Mouse (Mus musculus) cerebellum, adult 9-11 months (tissue): ENCODE measurements around the gene Gm14862.

Experiments used
- DNase-seq: peaks from one replicate; pipeline ENCODE4 v3.0.0; 2022

The Gm14862 gene

GRCm38 (mm10) chrX:9222412-9223221 lies 34.1 kb downstream of the Gm14862 start:
- DNase-seq = no peak

GRCm38 (mm10) chrX:9221736-9222135 lies 35.0 kb downstream of the Gm14862 start:
- DNase-seq = no peak

- no peak for DNase-seq
Measured at GRCm38 (mm10) chrX:9221206-9221605, 35.5 kb downstream of the Gm14862 start.

- DNase-seq = no peak
Measured at GRCm38 (mm10) chrX:9219570-9219969, 37.1 kb downstream of the Gm14862 start.

- DNase-seq = no peak
Measured at GRCm38 (mm10) chrX:9216244-9216643, 40.5 kb downstream of the Gm14862 start.

GRCm38 (mm10) chrX:9205121-9205520 lies 51.6 kb downstream of the Gm14862 start:
- no peak for DNase-seq

- DNase-seq = peak; percentile 49
Measured at GRCm38 (mm10) chrX:9202781-9203405, 53.8 kb downstream of the Gm14862 start.

GRCm38 (mm10) chrX:9201954-9202353 lies 54.7 kb downstream of the Gm14862 start:
- no peak for DNase-seq
